Mouse (Mus musculus): ENCODE measurements at regions not wholly inside any gene's neighbourhood (a gene's known extent, or its start where the extent isn't known, plus 50 kb on each side); places are given as distances from the start of the nearest gene placed in this dataset.
A peak's percentile ranks its signal among the peaks of the same experiment; 100 is the strongest.

- peak; percentile 89 for DNase-seq
Observed at GRCm38 (mm10) chr16:79718230-79718629, 627.3 kb upstream of the Tmprss15 start.

DNA sequence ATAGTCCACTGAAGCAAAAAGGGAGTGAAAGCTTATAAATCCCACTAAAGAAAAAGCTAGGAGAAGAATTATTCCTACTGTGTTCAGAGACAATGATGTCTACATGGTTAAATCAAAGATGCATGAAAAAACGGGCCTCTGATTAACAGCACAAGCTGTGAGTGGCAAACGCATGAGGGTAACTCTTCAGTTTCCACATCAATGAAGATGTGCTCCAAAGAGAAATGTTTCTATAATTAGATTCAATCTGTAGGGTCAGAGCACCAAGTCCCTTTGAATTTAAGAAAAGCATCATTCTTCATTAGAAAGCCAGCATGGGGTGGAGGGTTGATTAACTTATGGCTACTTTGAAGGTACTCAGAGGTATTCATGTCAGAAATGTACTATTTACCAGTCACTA lies 601.5 kb upstream of the Tmprss15 start:
- DNase-seq = no peak

DNA sequence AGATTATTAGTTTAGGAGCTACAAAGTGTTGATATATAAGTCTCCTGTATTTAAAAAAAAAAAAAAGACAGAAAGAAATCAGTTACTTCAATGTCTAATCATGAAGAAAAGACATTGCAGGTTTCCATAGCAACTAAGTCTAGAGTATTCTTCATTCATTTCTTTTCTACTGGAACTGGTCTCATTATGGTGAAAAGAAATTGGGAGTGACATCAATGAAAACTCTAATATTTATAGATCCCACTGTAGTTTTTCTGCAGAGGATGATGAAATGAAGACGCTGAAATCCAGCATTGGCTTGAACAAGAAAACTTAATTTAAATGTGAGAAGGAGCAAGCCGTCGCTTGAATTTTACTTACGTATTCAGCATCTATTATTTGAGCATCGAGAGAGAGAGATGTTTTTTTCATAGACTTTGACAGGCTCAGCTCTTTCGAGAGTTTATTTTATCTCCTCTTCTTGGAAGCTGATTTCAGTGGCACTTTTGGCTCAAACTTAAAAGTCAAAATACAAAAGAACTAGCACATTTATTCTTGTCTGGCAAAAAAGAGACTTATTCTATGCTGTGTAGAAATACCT lies 560.4 kb upstream of the Tmprss15 start:
- no peak for DNase-seq

GRCm38 (mm10) chr16:79640898-79641297 lies 550.0 kb upstream of the Tmprss15 start:
- DNase-seq = no peak

GRCm38 (mm10) chr16:79627139-79627538 lies 536.2 kb upstream of the Tmprss15 start:
- DNase-seq = peak; percentile 23

- DNase-seq = no peak
Observed at GRCm38 (mm10) chr16:79611002-79611401, 520.1 kb upstream of the Tmprss15 start.

DNA sequence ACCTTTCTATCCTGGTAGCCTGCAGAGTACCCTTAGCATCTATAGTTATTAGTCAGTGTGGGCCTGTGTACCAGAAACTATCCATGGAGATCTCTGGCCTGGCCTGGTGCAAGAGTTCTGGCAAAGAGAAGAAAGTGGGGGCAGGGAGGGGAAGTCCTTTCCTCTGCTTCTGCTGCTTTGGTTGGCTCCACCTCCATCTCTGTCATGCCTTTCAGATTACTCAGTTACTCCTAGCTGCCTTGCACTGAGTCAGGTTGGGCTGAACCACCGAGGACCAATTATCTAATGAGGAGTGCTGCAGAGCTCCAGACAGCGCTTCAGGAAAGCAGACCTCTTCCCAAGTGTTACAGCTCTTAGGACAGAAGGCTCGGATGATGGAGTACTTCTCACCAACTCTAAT lies 500.0 kb upstream of the Tmprss15 start:
- DNase-seq = no peak

GRCm38 (mm10) chr16:79585745-79586144 lies 494.8 kb upstream of the Tmprss15 start:
- no peak for DNase-seq

DNA sequence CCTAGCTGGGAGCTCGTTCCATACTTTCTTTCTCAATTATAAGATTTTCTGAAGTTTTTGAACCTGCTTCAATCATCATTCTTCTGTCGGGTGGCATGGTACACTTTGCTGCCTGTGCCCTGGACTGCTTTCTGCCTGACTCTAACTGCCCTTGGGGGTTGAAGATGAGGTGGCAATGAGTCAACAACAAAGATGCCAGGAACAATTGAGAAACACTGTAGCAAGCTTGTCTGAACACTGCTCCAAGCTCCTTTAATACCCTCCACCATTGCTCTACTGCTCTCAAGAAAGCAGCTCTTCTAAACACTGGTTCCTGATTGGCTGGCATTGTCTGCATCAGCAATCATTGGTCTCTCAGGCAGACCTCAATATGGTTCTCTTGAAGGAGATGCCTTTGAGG lies 480.0 kb upstream of the Tmprss15 start:
- DNase-seq = no peak

DNA sequence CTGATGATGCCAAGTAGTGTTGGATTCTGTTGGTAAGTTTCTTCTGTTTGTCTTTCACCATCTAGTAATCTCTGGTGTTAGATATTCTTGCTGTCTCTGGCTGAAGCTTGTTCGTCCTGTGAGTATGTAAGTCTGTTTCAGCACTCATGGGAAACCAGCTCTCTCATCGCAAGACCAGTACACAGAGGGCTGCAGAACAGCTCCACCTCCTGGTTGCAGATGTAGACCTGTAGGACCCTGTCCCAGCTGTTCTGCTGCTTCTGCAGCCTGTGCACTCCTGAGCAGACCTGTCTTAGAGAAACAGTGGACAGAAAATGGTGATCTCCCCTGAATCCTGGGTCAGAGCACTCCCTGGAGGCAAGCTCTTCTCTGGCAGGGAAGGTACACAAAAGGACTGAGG lies 443.5 kb upstream of the Tmprss15 start:
- no peak for DNase-seq

DNA sequence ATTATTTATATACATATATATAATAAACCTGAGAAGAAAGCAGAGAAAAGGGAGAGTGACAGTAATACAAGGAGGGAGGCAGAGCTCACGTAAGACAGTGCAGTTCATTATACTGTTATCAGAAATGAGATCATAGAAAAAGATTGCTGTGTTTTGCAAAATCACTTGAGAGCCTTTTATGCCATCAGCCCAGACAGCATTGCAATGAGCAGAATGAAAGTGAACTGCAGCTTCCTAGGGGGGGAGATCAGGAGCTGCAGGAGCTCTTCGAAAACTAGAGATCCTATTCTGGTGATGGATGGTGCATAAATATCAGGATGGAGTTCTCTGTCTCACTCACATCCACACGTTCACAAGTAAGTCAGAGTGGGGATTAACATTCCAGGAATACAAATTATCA lies 401.6 kb upstream of the Tmprss15 start:
- no peak for DNase-seq

GRCm38 (mm10) chr16:79450871-79451270 lies 360.0 kb upstream of the Tmprss15 start:
- DNase-seq = peak; percentile 46

DNA sequence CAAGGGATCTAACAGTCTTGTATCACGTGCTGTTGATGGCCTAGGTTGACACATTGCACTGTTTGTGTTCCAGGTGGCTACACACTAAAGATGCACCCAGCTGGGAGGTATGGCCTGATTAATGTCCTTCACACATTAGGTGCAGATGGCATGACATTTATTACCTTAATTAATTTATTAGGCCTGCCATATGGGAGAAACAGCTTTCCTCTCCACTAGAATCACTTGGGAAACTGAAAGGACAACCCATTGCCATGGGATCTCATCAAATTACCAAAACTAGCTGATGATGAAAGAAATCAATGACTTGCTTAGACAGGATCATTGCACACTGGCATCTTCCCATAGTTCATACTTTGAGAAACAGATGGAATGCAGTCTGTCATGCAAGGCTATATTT lies 358.8 kb upstream of the Tmprss15 start:
- DNase-seq = peak; percentile 86

DNA sequence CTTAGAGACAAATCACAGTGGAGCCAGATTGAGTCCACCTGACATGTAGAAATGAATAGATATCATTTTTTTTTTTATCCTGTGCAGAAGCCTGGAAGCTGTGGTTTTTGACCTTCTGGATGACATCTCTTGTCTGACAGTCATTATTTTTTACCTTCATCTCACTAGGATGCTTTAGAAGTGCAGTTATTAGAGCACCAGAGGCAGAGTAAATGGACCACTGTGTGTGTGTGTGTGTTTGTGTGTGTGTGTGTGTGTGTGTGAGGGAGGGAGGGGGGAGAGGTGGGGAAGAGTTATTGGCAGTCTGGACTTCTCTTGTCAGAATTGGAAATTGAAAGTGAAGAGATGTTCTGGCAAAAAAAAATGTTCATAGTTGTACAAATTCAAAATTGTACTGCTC lies 316.5 kb upstream of the Tmprss15 start:
- no peak for DNase-seq

DNA sequence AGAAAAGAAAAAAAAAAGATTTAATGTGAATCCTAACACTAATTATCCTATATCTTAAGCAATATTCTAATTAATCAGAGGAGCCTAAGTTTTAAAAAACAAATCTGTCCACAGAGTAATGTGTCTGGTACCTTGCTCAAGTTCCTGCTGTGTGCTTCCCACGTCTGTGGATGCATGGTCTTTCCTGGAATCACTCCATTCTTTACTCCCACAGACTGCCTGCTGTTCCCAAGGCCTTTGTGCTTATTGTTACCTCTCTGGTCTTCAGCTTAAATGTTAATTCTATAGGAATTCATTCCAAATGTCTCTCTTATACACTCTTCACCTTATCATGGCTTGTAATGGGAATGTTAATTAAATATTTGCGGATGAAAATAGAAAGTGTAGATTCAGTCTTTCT lies 315.3 kb upstream of the Tmprss15 start:
- no peak for DNase-seq

GRCm38 (mm10) chr16:79404064-79404463 lies 313.2 kb upstream of the Tmprss15 start:
- no peak for DNase-seq

DNA sequence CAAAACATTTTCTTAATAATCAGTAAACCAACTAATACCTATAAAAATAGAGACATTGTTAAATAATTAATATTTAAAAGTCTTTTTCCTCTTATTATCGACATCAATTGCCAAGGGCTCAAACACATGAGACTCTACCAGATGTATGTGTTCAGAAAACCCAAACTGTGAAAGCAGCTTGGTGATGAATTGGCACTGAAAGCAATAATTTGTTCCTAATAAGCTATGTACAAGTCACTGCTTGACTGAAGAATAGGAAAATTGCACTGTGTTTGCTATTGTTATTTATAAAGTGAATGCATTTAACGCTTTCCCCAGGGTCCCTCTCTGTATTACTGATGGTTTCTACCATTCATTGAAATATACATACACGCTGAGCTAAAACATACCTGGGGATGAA lies 309.2 kb upstream of the Tmprss15 start:
- no peak for DNase-seq

GRCm38 (mm10) chr16:79398476-79398875 lies 307.6 kb upstream of the Tmprss15 start:
- DNase-seq = no peak

GRCm38 (mm10) chr16:79394425-79394824 lies 303.5 kb upstream of the Tmprss15 start:
- no peak for DNase-seq

- no peak for DNase-seq
Observed at GRCm38 (mm10) chr16:79386421-79386820, 295.5 kb upstream of the Tmprss15 start.

DNA sequence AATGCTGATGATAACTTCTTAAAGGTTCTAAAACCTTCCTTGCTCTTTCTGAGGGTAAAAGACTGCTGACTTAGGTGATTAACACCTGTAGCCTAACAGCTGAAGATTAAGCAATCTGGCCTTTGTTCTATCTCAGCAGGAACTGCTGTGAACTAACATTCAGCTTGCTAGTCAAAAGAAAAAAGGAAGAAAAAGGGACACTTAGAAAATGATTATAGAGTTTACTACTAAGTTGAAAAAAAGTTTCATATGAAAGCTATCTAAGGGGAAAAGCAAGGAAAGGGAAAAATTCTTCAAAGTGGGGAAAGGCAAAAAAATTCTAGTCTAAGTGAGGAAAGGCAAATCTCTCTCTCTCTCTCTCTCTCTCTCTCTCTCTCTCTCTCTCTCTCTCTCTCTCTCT lies 259.2 kb upstream of the Tmprss15 start:
- no peak for DNase-seq

GRCm38 (mm10) chr16:79342453-79342852 lies 251.6 kb upstream of the Tmprss15 start:
- no peak for DNase-seq

DNA sequence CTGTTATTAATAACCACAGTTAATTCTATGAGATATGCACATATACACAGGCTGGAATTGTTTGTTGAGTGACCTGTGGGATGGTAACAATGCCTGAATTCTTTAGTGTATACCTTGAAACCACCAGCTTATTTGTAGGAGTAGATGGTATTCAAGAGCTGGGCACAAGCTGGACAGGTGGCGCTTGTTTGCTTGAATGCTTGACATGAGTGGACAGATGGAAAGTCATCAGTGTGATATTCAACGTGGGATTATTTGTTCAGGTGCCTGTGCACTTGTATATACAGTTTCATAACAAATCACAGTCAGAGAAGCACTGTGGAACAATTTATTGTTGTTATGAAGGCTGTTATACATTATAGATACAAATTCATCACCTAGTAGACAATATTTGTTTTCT lies 245.5 kb upstream of the Tmprss15 start:
- peak; percentile 62 for DNase-seq

DNA sequence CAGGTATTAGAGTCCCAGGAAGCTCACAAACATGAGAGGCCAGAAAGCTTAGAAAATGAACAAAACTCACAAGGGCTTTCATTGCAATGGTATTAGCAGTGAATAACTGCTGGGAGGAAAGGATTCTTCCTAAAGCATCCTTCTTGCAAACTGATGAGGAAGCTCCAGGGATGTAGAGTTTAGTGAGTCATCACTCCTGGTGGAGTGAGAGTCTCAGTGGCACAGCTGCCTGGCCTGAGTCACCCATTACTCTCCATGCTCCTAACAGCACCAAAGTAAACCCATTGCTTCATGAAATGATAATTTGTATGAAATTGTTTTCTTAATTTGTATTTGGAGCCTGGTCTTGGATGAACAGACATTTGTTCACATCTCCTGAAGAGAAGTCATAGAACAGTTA lies 245.1 kb upstream of the Tmprss15 start:
- DNase-seq = no peak

DNA sequence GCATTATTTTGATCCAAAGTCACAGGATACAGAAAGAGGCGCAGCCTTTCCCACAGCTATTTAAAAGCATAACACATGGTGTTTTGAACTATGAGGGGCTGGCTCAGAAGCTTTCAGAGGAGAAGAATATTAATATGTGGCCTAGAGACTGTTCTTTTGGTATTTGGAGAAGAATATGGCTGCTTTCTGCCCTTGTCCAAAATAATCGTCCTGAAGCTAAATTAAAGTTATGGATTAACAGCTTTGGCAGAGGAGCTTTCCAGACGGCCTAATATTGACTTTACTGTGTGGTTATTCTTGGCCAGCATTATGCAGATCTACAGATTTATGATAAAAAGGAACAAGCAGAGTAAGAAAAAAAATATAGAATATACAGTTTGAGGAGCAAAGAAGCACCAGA lies 222.4 kb upstream of the Tmprss15 start:
- DNase-seq = no peak

DNA sequence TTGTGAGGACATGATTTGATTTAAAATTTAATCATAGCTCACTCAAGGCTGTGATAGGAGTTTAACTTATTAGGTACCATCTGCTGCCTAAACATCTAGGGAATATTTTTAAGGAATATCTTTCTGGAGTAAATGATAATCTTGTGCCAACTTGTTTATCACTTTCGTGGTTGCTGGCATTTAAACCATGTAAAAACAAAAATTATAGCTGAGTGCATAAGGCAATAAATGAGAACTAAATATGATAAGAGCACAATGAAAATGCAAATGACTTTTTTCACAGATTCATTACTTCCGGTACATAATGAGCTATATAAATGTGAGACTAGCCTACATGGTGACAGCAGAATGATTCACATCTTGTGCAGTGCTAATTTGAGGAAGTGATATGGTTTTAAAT lies 221.8 kb upstream of the Tmprss15 start:
- DNase-seq = no peak
